Mouse (Mus musculus): ENCODE results near the gene Tmem170. TPM values are rescaled to one million over a fixed set of nuclear protein-coding genes. Genes with fewer than 3 reads are reported as not detected.

Tmem170 gene
- polyA plus RNA-seq (2016; fragmentation: Nextera tagmentation; extraction: Ambion mirVana) = 8.8 and 8.9 TPM in 2 replicates

GRCm38 (mm10) chr8:111876355-111876948, at the start of gene Tmem170:
TSS of gene Tmem170 (minus strand) at chr8:111876750.
- Histone ChIP-seq H3K9me3 (no peaks in the 10 kb centered on the region), H3K9ac (peak within 1 kb of the TSS; percentile 66), H3K27me3 (no peaks in the 10 kb centered on the region), H3K4me3 (peak within 1 kb of the TSS; percentile 63), H3K27ac (peak within 1 kb of the TSS; percentile 79), H3K4me2 (replicated peaks) (peak within 1 kb of the TSS; percentile 71), H3K36me3 (no peaks in the 10 kb centered on the region), H3K4me1 (peaks cover 4% of the 10 kb centered on the region; the same call in 1 of the 2 replicates)
- WGBS = under 1% methylated on average over 52 of the region's 53 CpGs
- peak; percentile 96 for ATAC-seq (ENCODE audit: insufficient number of reproducible peaks, insufficient read depth, low FRiP score, low TSS enrichment)

GRCm38 (mm10) chr8:111924976-111925375, 48.4 kb upstream of the Tmem170 start:
- no peaks in the 10 kb centered on the region for H3K9me3 ChIP-seq
- no peaks in the 10 kb centered on the region for H3K4me1 ChIP-seq
- no peak for ATAC-seq (ENCODE audit: insufficient number of reproducible peaks, insufficient read depth, low FRiP score, low TSS enrichment)
- 0 out of 2 replicates have a peak, but pooled peaks cover 3% of the 10 kb centered on the region for H3K36me3 ChIP-seq
- 81% methylated on average over 7 of the region's 7 CpGs for WGBS
- no peak overlapping the region for H3K4me2 ChIP-seq (replicated peaks)
- H3K27me3 ChIP-seq = no peaks in the 10 kb centered on the region
- H3K4me3 ChIP-seq = no peak overlapping the region
- H3K9ac ChIP-seq = no peak overlapping the region
- no peak overlapping the region for H3K27ac ChIP-seq

DNA sequence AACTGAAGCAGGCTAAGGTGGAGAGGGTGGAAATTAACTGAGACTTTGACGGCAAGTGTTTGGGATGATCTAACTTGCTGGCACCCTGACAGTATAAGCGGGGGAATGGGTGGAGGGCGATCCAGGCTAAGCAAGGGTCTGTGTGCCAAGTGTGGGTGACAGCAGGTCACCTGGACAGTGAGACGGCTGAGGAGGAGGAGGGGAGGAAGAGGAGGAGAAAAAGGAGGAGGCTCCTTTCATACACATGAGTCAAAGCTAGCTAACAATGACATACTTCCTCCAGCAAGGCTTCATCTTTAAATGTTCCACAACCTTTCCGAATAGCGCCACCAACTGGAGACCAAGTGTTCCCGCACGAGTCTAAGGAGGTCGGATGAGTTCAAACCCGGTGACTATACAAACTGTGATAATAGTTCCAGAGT, 46.8 kb upstream of the Tmem170 start:
- Histone ChIP-seq H3K4me3 (no peak overlapping the region), H3K27ac (no peak overlapping the region), H3K9me3 (no peaks in the 10 kb centered on the region), H3K4me1 (no peaks in the 10 kb centered on the region), H3K9ac (no peak overlapping the region), H3K4me2 (replicated peaks) (no peak overlapping the region), H3K36me3 (0 out of 2 replicates have a peak, but pooled peaks cover 8% of the 10 kb centered on the region), H3K27me3 (no peaks in the 10 kb centered on the region)
- WGBS = 31% methylated on average over 10 of the region's 10 CpGs
- no peak for ATAC-seq (ENCODE audit: insufficient number of reproducible peaks, insufficient read depth, low FRiP score, low TSS enrichment)

- no peaks in the 10 kb centered on the region for H3K27me3 ChIP-seq
These were observed 44.4 kb upstream of the Tmem170 start for GRCm38 (mm10) chr8:111920971-111921370.

GRCm38 (mm10) chr8:111919663-111920062, 43.1 kb upstream of the Tmem170 start:
- Histone ChIP-seq H3K9me3 (no peaks in the 10 kb centered on the region), H3K4me3 (no peak overlapping the region), H3K27ac (no peak overlapping the region), H3K4me1 (no peaks in the 10 kb centered on the region), H3K36me3 (0 out of 2 replicates have a peak, but pooled peaks cover 11% of the 10 kb centered on the region), H3K27me3 (no peaks in the 10 kb centered on the region), H3K9ac (no peak overlapping the region), H3K4me2 (replicated peaks) (no peak overlapping the region)
- 83% methylated on average over 2 of the region's 2 CpGs for WGBS
- ATAC-seq (ENCODE audit: insufficient number of reproducible peaks, insufficient read depth, low FRiP score, low TSS enrichment) = no peak

More at GRCm38 (mm10) chr8:111920971-111921370, 44.4 kb upstream of the Tmem170 start:
- no peak overlapping the region for H3K4me2 ChIP-seq (replicated peaks)
- H3K4me3 ChIP-seq = no peak overlapping the region
- H3K9ac ChIP-seq = no peak overlapping the region
- no peaks in the 10 kb centered on the region for H3K4me1 ChIP-seq
- no peaks in the 10 kb centered on the region for H3K9me3 ChIP-seq
- ATAC-seq (ENCODE audit: insufficient number of reproducible peaks, insufficient read depth, low FRiP score, low TSS enrichment) = no peak
- H3K27ac ChIP-seq = no peak overlapping the region
- 82% methylated on average over 4 of the region's 4 CpGs for WGBS
- H3K36me3 ChIP-seq = 0 out of 2 replicates have a peak, but pooled peaks cover 11% of the 10 kb centered on the region

DNA sequence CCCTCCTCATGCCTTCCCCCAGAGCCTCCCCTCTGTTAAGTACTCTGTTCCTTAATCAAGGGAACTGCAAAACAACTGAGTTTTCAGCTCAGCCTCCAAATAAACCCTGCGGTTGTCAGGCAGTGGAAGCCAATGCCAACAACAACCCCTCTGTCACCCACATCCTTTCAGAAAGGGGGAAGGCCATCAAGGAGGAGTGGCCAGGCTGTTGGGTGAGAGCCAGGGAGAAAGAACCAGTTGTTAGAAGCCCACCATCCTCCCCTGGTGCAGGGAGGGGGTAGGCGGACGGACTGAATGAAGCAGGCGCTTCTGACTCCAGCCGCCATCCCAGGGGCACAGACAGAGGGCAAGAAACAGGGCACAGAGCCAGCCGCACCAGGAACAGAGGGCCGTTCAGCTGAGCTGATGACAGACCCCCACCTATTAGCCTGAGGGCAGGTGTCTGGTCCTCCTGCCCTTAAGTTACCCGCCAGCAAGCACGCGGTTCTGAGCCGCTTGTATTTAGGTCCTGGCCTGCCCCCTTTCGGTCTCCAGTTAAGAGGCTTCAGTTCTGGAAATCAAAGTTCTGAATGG, 36.4 kb upstream of the Tmem170 start:
- Histone ChIP-seq H3K4me3 (no peak overlapping the region), H3K9me3 (no peaks in the 10 kb centered on the region), H3K4me1 (peaks cover 17% of the 10 kb centered on the region; the same call in 1 of the 2 replicates), H3K9ac (no peak overlapping the region), H3K27ac (no peak overlapping the region), H3K27me3 (peaks cover 17% of the 10 kb centered on the region), H3K4me2 (replicated peaks) (0 out of 2 replicates have a peak overlapping the region, but pooled peaks have one; percentile 12), H3K36me3 (0 out of 2 replicates have a peak, but pooled peaks cover under 1% of the 10 kb centered on the region)
- ATAC-seq (ENCODE audit: insufficient number of reproducible peaks, insufficient read depth, low FRiP score, low TSS enrichment) = peak; percentile 75
- WGBS = 18% methylated on average over 12 of the region's 12 CpGs

- no peak for ATAC-seq (ENCODE audit: insufficient number of reproducible peaks, insufficient read depth, low FRiP score, low TSS enrichment)
- H3K9me3 ChIP-seq = no peaks in the 10 kb centered on the region
- H3K9ac ChIP-seq = no peak overlapping the region
- no peaks in the 10 kb centered on the region for H3K36me3 ChIP-seq
- no peak overlapping the region for H3K27ac ChIP-seq
- no peak overlapping the region for H3K4me2 ChIP-seq (replicated peaks)
- no peak overlapping the region for H3K4me3 ChIP-seq
- H3K27me3 ChIP-seq = peaks cover 17% of the 10 kb centered on the region
- peaks cover 17% of the 10 kb centered on the region; the same call in 1 of the 2 replicates for H3K4me1 ChIP-seq
- WGBS = 45% methylated on average over 7 of the region's 7 CpGs
These were observed 35.0 kb upstream of the Tmem170 start for GRCm38 (mm10) chr8:111911572-111911971.

- Histone ChIP-seq H3K4me2 (replicated peaks) (peak within 1 kb of the TSS; percentile 83), H3K27ac (no peak within 1 kb of the TSS), H3K4me3 (peak within 1 kb of the TSS; percentile 45), H3K36me3 (no peaks in the 10 kb centered on the region), H3K27me3 (peaks cover 17% of the 10 kb centered on the region), H3K9me3 (no peaks in the 10 kb centered on the region), H3K9ac (peak within 1 kb of the TSS; percentile 63), H3K4me1 (peaks cover 17% of the 10 kb centered on the region; the same call in 1 of the 2 replicates)
- 6% methylated on average over 46 of the region's 47 CpGs for WGBS
- no peak for ATAC-seq (ENCODE audit: insufficient number of reproducible peaks, insufficient read depth, low FRiP score, low TSS enrichment)
These were observed 33.3 kb upstream of the Tmem170 start, which contains the start of gene Chst5 for GRCm38 (mm10) chr8:111909621-111910450. TSS of gene Chst5 (minus strand) at chr8:111910447.

DNA sequence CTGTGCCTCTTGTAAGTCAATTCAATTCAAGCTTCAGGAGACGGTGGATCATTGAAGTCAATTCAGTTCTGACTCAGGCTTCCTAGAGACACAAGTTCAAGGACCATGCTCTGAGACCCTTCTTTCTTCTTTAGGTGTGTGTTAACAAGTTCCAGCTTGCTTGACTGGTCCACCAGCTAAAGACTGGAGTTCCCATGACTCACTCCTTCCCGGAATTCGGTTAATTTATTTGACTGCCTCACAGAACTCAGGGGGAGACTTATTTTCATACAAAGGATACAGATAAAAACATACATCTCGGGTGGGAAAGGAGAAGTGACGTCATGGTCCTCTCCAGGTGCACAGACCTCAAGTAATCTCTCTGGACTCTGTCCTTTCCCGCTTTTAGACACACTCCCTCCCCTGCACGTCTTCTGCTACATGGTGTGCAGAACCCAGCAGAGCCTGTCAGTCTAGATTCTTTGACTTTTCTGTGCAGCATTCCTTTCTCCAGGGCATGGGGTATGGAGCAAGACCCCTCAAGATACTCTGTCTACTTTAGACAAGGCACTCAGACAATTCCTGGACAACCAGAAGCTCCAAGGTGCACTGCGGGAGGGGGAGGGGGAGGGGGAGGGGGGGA, 29.1 kb upstream of the Tmem170 start:
- 63% methylated on average over 8 of the region's 8 CpGs for WGBS
- no peaks in the 10 kb centered on the region for H3K36me3 ChIP-seq
- H3K27ac ChIP-seq = no peak overlapping the region
- H3K9me3 ChIP-seq = no peaks in the 10 kb centered on the region
- ATAC-seq (ENCODE audit: insufficient number of reproducible peaks, insufficient read depth, low FRiP score, low TSS enrichment) = no peak
- H3K9ac ChIP-seq = no peak overlapping the region
- H3K4me3 ChIP-seq = no peak overlapping the region
- H3K27me3 ChIP-seq = peaks cover 16% of the 10 kb centered on the region
- peaks cover 21% of the 10 kb centered on the region for H3K4me1 ChIP-seq
- H3K4me2 ChIP-seq (replicated peaks) = no peak overlapping the region

DNA sequence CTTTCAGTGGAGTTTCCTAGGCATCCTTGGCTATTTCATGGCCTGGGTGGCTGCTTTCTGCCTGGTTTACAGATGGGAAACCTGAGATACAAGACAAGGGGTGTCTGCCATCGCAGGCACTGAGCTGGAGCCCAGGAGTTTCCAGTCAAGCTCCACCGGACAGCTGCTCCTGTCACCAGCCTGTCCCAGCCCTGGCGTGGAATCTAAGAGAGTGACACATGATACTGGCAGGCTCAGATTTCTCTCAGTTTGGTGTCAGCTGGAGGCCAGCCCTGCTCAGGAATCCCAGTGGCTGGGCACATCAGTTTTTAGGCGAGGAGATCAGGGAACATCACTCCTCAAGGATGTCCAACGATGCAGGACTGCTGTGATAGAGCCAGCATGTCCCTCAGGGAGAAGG, 25.5 kb upstream of the Tmem170 start:
- Histone ChIP-seq H3K9me3 (no peaks in the 10 kb centered on the region), H3K4me2 (replicated peaks) (no peak overlapping the region), H3K27me3 (no peaks in the 10 kb centered on the region), H3K9ac (no peak overlapping the region), H3K36me3 (no peaks in the 10 kb centered on the region), H3K4me1 (peaks cover 12% of the 10 kb centered on the region), H3K4me3 (no peak overlapping the region), H3K27ac (no peak overlapping the region)
- peak; percentile 47; the same call in 1 of the 2 replicates for ATAC-seq (ENCODE audit: insufficient number of reproducible peaks, insufficient read depth, low FRiP score, low TSS enrichment)
- 12% methylated on average over 5 of the region's 5 CpGs for WGBS

GRCm38 (mm10) chr8:111898586-111898985, 22.0 kb upstream of the Tmem170 start:
- no peak for ATAC-seq (ENCODE audit: insufficient number of reproducible peaks, insufficient read depth, low FRiP score, low TSS enrichment)
- Histone ChIP-seq H3K4me1 (peaks cover 12% of the 10 kb centered on the region), H3K9ac (no peak overlapping the region), H3K4me3 (no peak overlapping the region), H3K4me2 (replicated peaks) (no peak overlapping the region), H3K9me3 (0 out of 2 replicates have a peak, but pooled peaks cover 3% of the 10 kb centered on the region), H3K27me3 (no peaks in the 10 kb centered on the region), H3K27ac (no peak overlapping the region), H3K36me3 (no peaks in the 10 kb centered on the region)
- WGBS = 31% methylated on average over 10 of the region's 10 CpGs
